Mouse (Mus musculus) MN1 (cell line): ENCODE measurements at regions not wholly inside any gene's neighbourhood (a gene's known extent, or its start where the extent isn't known, plus 50 kb on each side); places are given as distances from the start of the nearest gene placed in this dataset.

Experiments
- DNase-seq: peaks from one replicate; pipeline ENCODE4 v3.0.0-alpha.2; 2016; ENCODE audit warnings: low spot score

- DNase-seq, result no peak
Measured at GRCm38 (mm10) chr4:89400342-89400741, 89.5 kb upstream of the Cdkn2b start.

DNA sequence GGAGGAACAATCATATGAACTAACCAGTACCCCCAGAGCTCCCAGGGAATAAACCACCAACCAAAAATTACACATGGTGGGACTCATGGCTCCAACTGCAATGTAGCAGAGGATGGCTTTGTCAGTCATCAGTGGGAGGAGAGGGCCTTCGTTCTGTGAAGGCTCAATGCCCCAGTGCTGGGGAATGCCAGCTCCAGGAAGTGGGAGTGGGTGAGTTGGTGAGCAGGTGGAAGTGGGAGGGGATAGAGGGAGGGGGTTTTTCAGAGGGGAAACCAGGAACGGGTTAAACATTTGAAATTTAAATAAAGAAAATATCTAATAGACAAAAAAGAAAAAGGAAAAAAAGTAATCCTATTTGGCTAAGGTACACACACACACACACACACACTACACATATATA is 88.4 kb upstream of the Cdkn2b start:
- DNase-seq, result no peak

- DNase-seq, result no peak
Measured at GRCm38 (mm10) chr4:89396020-89396419, 85.2 kb upstream of the Cdkn2b start.

- no peak for DNase-seq
Measured at GRCm38 (mm10) chr4:89395336-89395735, 84.5 kb upstream of the Cdkn2b start.

DNA sequence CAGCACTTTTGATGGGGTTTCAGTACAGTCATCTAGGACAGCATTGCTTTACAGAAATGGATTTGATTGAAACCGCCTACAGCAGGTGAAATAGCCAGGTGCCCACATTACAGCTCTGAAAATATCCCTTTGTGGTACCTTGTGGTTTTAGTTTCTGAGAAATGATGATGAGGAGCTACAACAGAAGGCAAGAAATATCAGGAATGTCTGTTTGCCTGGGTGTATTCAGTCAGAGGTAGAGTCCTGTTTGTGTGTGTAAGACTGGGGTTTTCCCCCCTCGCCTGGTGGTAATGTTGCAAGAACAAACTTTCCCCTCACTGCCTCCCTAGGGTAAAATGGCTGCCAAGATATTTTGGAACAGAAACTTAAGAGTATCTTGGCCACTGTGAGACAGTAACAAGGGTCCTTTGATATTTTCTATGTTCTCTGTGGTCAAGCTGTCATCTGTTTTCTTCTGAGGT is 82.4 kb upstream of the Cdkn2b start:
- DNase-seq, result no peak

DNA sequence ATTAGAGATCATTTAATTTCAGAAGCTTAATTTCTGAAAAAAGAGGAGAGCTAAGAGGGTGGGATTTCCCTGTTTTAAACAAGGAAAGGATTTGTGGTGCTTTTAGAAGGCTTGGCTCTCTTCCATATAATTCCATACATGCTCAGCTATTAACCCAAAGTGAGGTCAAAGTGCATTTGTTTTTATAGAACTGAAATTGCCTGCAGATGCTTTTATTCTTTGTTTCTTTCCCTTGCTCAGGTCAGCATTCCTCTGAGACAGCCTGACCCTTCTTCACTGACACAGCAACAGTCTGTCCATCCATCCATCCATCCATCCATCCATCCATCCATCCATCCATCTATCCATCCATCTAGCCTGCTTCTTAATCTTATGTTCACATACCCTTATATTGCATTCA is 82.0 kb upstream of the Cdkn2b start:
- no peak for DNase-seq

DNA sequence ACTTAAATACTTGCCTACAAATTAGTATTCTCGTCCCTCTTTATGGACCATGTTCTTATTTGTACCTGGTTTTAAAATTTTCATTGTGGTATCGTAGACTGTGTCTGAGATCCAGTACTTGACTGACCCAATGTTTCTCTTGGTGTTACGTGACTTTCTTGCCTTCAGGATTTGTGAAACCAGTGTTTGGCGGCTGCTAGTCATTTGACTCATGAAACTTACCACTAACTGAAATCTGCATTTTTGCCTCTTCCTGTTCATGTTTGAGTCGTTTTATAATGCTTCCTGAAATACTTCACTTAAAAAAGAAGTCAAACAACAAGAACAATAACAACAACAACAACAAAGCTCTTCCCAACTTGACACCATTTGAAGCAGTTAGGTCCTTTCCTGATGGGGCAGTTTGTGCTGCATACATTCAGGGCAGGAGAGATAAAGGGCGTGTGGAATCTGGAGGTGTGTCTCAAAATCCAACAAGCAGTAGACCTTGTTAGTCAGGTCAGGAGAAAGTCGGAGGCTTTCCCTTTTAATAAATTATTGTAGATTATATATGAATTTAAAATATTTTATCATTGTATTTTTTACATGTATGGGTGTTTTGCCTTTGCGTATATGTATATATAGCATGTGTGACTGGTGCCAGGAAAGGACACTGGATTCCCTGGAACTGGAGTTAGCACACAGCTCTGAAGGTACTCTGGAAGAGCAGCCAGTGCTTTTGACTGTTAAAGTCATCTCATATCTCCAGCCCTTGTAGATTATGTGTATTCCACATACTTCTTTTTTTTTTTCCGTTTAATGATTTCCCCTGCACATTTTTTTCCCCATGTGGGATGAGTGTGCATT is 80.8 kb upstream of the Cdkn2b start:
- no peak for DNase-seq

DNA sequence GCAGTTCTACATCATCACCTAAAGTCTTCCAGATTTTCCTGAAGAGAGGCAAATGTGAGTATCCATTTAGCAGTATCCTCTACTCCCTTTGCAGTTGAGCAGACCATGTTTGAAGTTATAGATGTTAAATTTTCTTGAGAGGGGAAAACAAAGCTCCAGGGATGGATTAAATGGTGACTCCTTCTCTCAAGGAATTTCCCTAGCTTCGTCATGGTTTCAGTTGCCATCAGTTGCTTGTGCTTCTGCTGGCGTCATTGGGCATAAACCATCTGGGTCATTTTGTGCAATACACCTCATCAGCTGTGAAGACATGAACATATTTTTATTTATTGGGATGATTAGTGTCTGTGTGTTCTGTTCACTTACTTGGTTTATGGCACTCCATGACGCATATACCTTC is 72.7 kb upstream of the Cdkn2b start:
- DNase-seq, result no peak

DNA sequence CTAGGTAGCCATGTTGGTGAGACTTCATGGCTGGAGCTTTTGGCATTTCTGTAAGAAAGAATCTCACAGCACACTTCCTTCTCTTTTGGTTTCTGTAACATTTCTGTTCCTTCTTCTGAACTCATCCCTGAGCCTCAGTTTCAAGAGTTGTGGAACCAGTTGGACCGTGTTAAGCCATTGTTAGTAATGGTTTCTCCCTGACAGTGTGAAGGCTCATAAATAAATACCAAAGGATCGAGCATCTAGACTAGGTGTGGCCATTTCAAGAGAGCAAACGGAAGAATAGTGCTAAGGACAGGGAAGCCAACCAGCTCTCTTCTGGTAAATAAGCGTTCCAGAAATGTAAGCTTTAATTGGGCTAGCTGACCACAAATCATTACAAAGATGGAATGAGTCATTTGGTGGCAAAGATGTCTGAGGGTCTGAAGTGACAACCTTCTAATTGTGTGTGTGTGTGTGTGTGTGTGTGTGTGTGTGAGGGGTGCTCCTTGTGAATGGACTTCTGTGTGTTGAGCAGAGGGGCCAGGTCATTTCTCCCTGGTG is 71.7 kb upstream of the Cdkn2b start:
- no peak for DNase-seq

DNA sequence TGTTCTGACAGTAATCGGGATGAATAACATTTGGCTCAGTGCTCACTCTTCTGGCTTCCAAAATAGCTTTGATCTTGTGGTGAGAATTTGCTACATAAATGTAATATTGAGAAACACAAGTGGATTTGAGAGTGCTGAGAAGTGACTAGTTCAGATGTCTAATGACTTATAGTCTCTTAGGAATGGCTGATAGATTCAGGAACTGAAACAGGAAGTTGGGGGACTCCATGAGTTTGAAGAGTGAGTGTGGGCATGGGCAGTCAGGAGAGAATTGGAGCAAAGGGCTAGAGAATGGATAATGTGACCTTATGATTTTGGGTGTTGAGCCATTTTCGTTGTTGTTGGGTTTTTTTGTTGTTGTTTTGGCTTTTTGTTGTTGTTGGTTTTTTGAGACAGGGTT is 70.9 kb upstream of the Cdkn2b start:
- DNase-seq, result no peak

- no peak for DNase-seq
Measured at GRCm38 (mm10) chr4:89381077-89381476, 70.2 kb upstream of the Cdkn2b start.

DNA sequence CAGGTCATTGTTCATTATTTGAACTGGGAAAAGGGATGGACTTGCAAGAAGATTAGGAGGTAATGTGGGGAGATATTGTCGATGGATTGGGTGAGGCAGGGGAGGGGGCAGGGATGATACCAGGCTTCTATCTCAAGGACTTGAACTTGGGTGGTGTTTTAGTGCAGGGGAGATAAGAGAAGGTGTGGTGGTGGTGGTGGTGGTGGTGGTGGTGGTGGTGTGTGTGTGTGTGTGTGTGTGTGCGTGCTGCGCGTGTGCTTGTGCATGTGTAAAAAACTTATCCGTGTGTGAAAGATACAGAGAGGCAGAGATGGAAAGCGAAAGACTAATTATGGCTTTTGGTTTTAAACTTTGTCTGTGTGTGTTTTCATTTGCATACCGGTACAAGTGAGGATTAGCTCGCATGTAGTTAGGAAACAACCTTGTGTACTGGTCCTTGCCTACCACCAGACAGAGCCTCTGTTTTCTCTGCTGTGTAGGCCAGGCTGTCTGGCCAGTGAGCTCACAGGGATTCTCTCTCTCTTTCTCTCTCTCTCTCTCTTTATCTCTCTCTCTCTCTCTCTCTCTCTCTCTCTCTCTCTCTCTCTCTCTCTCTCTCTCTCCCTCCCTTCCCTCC is 69.6 kb upstream of the Cdkn2b start:
- no peak for DNase-seq

DNA sequence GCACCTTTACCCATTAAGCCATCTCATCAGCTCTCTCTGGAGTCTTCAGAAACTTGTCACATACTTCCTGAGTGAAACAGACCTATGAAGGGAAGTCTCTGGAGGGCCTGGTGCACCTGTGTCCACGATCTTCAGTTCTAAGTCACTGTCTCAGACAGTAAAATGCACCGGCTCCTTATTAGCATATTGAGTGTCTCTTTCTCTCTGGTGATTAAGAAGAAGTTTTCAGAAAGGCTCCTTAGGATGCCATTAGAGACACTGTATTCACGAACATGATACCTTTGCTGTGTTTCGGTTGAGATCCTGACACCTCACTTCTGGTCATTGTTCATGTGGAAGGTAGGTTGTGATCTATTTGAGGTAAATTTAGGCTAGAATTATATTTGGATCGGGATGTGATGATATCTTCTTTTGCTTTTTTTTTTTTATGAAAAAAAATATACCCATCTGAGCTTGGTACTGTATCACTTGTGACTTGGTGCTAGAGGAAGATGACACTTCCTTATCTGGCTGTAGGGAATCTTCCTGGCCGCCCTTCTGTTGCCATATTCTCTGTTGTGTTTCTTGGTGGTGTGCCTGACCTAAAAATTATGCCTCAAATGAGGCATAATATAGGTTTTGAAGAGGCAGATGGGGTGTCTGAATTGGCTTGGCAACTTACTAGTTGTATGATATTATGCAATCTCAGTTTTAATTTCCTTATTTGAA is 68.9 kb upstream of the Cdkn2b start:
- no peak for DNase-seq

DNA sequence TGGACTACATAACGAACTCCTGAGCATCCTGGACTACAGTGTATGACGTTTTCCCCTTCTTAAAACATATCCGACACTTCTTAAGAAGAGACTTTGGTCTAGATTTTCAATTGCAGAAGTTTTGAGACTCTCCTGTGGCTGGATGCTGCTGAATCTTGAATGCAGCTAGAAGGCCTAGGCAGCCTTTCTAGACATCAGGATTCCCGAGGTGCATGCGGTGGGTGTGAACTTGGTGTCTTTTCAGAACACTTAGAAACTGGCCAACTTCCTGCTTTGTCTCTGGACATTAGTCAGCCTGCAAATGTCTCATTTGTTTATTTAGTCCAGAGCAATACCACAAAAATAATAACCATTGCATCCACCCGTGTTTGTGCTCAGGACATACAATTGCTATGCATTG is 61.8 kb upstream of the Cdkn2b start:
- no peak for DNase-seq

GRCm38 (mm10) chr4:89368850-89369524 is 58.1 kb upstream of the Cdkn2b start:
- DNase-seq, result no peak

GRCm38 (mm10) chr4:89366581-89367141 is 55.8 kb upstream of the Cdkn2b start:
- no peak for DNase-seq

- DNase-seq, result no peak
Measured at GRCm38 (mm10) chr4:89365875-89366274, 55.0 kb upstream of the Cdkn2b start.

- no peak for DNase-seq
Measured at GRCm38 (mm10) chr4:89363150-89363683, 52.4 kb upstream of the Cdkn2b start.

DNA sequence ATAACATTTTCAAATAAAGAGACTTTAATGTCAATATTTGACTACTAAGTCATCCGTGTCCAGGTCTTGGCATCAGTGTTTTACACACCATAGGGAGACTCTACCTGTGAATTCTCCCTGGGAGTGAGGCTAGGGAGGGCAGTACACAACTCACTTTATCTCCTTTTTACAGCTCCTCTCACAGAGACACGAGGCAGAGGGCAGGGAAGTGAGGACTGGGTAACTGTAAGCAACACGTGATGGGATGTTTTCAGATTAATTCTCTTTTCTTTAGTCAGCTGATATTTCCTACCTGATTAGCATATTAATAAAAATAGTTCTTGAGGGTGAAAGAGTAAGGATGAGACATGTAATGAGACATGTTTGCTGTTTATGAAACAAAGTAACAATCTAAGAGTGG is 51.8 kb upstream of the Cdkn2b start:
- DNase-seq, result no peak

- DNase-seq, result no peak
Measured at GRCm38 (mm10) chr4:89361316-89361715, 50.5 kb upstream of the Cdkn2b start.
